Mouse (Mus musculus): ENCODE measurements around the gene Gm5751. TPM values are rescaled to one million over a fixed set of nuclear protein-coding genes. Genes with fewer than 3 reads are reported as not detected.

Gm5751 gene
- polyA plus RNA-seq, 1 experiment from 2014 or later = not detected

- no peaks in the 10 kb centered on the region for H3K4me1 ChIP-seq
- H3K9me3 ChIP-seq = no peaks in the 10 kb centered on the region
- 54% methylated on average over 9 of the region's 9 CpGs for WGBS
- H3K4me3 ChIP-seq = no peak overlapping the region
- no peaks in the 10 kb centered on the region for H3K27me3 ChIP-seq
- no peak overlapping the region for H3K4me2 ChIP-seq (replicated peaks)
- no peak overlapping the region for H3K27ac ChIP-seq
- H3K9ac ChIP-seq = no peak overlapping the region
- no peak for ATAC-seq (ENCODE audit: insufficient number of reproducible peaks, insufficient read depth, low FRiP score, low TSS enrichment)
- H3K36me3 ChIP-seq = no peaks in the 10 kb centered on the region
Observed at GRCm38 (mm10) chrX:8921813-8922607, 48.0 kb downstream of the Gm5751 start.

- 41% methylated on average over 4 of the region's 4 CpGs for WGBS
- Histone ChIP-seq H3K27ac (no peak overlapping the region), H3K4me3 (no peak overlapping the region), H3K27me3 (no peaks in the 10 kb centered on the region), H3K9me3 (no peaks in the 10 kb centered on the region), H3K9ac (no peak overlapping the region), H3K4me2 (replicated peaks) (no peak overlapping the region), H3K36me3 (no peaks in the 10 kb centered on the region), H3K4me1 (no peaks in the 10 kb centered on the region)
- ATAC-seq (ENCODE audit: insufficient number of reproducible peaks, insufficient read depth, low FRiP score, low TSS enrichment) = no peak
Observed at GRCm38 (mm10) chrX:8927308-8927707, 53.3 kb downstream of the Gm5751 start.

Other genes with a start within 250 kb of the Gm5751 start
- gene Ssxb8, start 183.4 kb upstream of the Gm5751 start, polyA plus RNA-seq (2016; fragmentation: Nextera tagmentation; extraction: Ambion mirVana) = not detected in 2 replicates
- not detected in 2 replicates for gene Ssx9, start 125.8 kb upstream of the Gm5751 start, polyA plus RNA-seq (2016; fragmentation: Nextera tagmentation; extraction: Ambion mirVana)
- gene Ssxb5, start 70.6 kb upstream of the Gm5751 start, polyA plus RNA-seq (2016; fragmentation: Nextera tagmentation; extraction: Ambion mirVana) = not detected in 2 replicates
- gene Gm6592, start 30.3 kb upstream of the Gm5751 start, polyA plus RNA-seq (2016; fragmentation: Nextera tagmentation; extraction: Ambion mirVana) = not detected in 2 replicates
- gene B630019K06Rik, start 18.1 kb downstream of the Gm5751 start, polyA plus RNA-seq (2016; fragmentation: Nextera tagmentation; extraction: Ambion mirVana) = 8.0 and 9.3 TPM in 2 replicates
- gene Fthl17b, start 88.7 kb downstream of the Gm5751 start, polyA plus RNA-seq (2016; fragmentation: Nextera tagmentation; extraction: Ambion mirVana) = not detected in 2 replicates
- gene Fthl17c, start 102.3 kb downstream of the Gm5751 start, polyA plus RNA-seq (2016; fragmentation: Nextera tagmentation; extraction: Ambion mirVana) = not detected in 2 replicates
- gene Fthl17d, start 112.5 kb downstream of the Gm5751 start, polyA plus RNA-seq (2016; fragmentation: Nextera tagmentation; extraction: Ambion mirVana) = not detected in 2 replicates
- gene Fthl17e, start 159.2 kb downstream of the Gm5751 start, polyA plus RNA-seq (2016; fragmentation: Nextera tagmentation; extraction: Ambion mirVana) = not detected in 2 replicates
- gene Fthl17f, start 188.8 kb downstream of the Gm5751 start, polyA plus RNA-seq (2016; fragmentation: Nextera tagmentation; extraction: Ambion mirVana) = not detected in 2 replicates
- not detected in 2 replicates for gene 4930402K13Rik, start 230.3 kb downstream of the Gm5751 start, polyA plus RNA-seq (2016; fragmentation: Nextera tagmentation; extraction: Ambion mirVana)

Data from embryonic facial prominence, embryonic 12.5 days (tissue).